Mouse (Mus musculus) lung, embryonic 14.5 days (tissue): ENCODE results near the gene Ccdc39. TPM values are rescaled to one million over a fixed set of nuclear protein-coding genes. Genes with fewer than 3 reads are reported as not detected.

Source experiments
- ATAC-seq: fragments of 200-750 bp; cut with Nextera tagmentation; 2 replicates; pipeline ENCODE4 v1.8.0; 2017; ENCODE audit warnings: mild to moderate bottlenecking, moderate TSS enrichment, moderate library complexity; ENCODE audit not compliant: insufficient read depth
- DNase-seq: peaks from one replicate; pipeline ENCODE4 v3.0.0-alpha.2; 2015
- H3K27ac ChIP-seq: fragments of 300-500 bp; sonication (generic); 2 replicates; pipeline ENCODE4 v1.5.1; 2014; ENCODE audit warnings: low read depth, mild to moderate bottlenecking, moderate library complexity
- H3K27me3 ChIP-seq: fragments of 300-500 bp; sonication (generic); 2 replicates; pipeline ENCODE4 v1.6.1; 2014; ENCODE audit warnings: low read length, control low read depth; ENCODE audit not compliant: insufficient read depth
- H3K36me3 ChIP-seq: fragments of 300-500 bp; sonication (generic); 2 replicates; pipeline ENCODE4 v1.6.1; 2014; ENCODE audit warnings: control low read depth; ENCODE audit not compliant: insufficient read depth
- H3K4me1 ChIP-seq: fragments of 300-500 bp; sonication (generic); 2 replicates; pipeline ENCODE4 v1.6.1; 2014; ENCODE audit warnings: antibody characterized with exemption, control low read depth; ENCODE audit not compliant: insufficient read depth
- H3K4me2 ChIP-seq: fragments of 300-500 bp; sonication (generic); 2 replicates; pipeline ENCODE4 v1.6.1; 2014; ENCODE audit warnings: mild to moderate bottlenecking
- H3K4me3 ChIP-seq: fragments of 300-500 bp; sonication (generic); 2 replicates; pipeline ENCODE4 v1.5.1; 2014; ENCODE audit warnings: low read depth, low read length
- H3K9ac ChIP-seq: fragments of 300-500 bp; sonication (generic); 2 replicates; pipeline ENCODE4 v1.6.1; 2014
- H3K9me3 ChIP-seq: fragments of 300-500 bp; sonication (generic); 2 replicates; pipeline ENCODE4 v1.6.1; 2016; ENCODE audit warnings: low read depth, low read length, control low read depth
- CTCF ChIP-seq: IDR thresholded peaks from 2 replicates; pipeline ENCODE4 v1.5.1; 2016; ENCODE audit warnings: antibody characterized with exemption, low read depth
- polyA plus RNA-seq: library from polyadenylated mRNA; unstranded; fragments of >200 nt; fragmentation: Nextera tagmentation; extraction: Ambion mirVana; gene quantifications from 2 replicates; pipeline ENCODE4 v1.2.1, GENCODE M21; 2014

Ccdc39 gene
- polyA plus RNA-seq, 1 experiment from 2014 or later: 4.9 TPM

DNA sequence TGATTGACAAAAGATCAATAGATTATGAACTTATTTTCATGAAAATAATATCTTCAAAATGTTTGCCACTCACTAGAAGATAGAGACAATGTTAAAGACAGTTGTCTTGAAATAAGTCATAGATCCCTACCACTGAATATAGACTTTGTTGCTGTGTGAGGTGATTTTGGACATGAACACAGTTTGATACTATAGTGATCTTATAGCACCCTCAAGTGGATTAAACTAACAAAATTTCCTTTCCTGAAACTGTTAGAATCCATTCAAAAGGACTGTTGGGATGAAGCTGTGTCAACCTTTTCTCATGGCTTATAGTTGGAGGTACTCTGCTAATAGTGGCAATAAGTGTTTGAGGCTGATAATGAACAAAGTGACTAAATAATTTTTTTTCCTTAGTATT lies 53.1 kb downstream of the Ccdc39 start:
- Histone ChIP-seq H3K36me3 (no peaks in the 10 kb centered on the region), H3K4me1 (no peaks in the 10 kb centered on the region), H3K27me3 (no peaks in the 10 kb centered on the region), H3K27ac (no peak overlapping the region), H3K9me3 (no peaks in the 10 kb centered on the region), H3K9ac (no peak overlapping the region), H3K4me3 (no peak overlapping the region), H3K4me2 (no peak overlapping the region)
- peak; percentile 50 for DNase-seq
- ATAC-seq: no peak
- no peak for TF ChIP-seq CTCF

Other genes starting within 250 kb of the Ccdc39 start
- 65.9 and 70.1 TPM in 2 replicates for gene Ttc14, start 44.5 kb downstream of the Ccdc39 start, polyA plus RNA-seq
- 54.3 and 56.6 TPM in 2 replicates for gene Fxr1, start 175.6 kb upstream of the Ccdc39 start, polyA plus RNA-seq
- 141 and 146 TPM in 2 replicates for gene Dnajc19, start 237.0 kb upstream of the Ccdc39 start, polyA plus RNA-seq